Mouse (Mus musculus) limb, embryonic 14.5 days (tissue): Measurements from ENCODE around the gene Prickle1. TPM values are rescaled to one million over a fixed set of nuclear protein-coding genes. Genes with fewer than 3 reads are reported as not detected.

ENCODE experiments used
- ATAC-seq: fragments of 200-750 bp; cut with Nextera tagmentation; 2 replicates; pipeline ENCODE4 v1.8.0; 2017; ENCODE audit warnings: low read depth, moderate number of reproducible peaks, moderate TSS enrichment; ENCODE audit not compliant: low FRiP score
- DNase-seq: peaks from one replicate; pipeline ENCODE4 v3.0.0-alpha.2; 2015; ENCODE audit warnings: low spot score
- H3K27ac ChIP-seq: fragments of 300-500 bp; sonication (generic); replicated peaks from 2 replicates; pipeline ENCODE4 v1.5.1; 2014; ENCODE audit warnings: low read depth, mild to moderate bottlenecking, low read length, moderate library complexity, mixed read lengths
- H3K27me3 ChIP-seq: fragments of 300-500 bp; sonication (generic); 2 replicates; pipeline ENCODE4 v1.6.1; 2014; ENCODE audit warnings: low read length, mixed read lengths; ENCODE audit not compliant: control insufficient read depth, insufficient read depth
- H3K36me3 ChIP-seq: fragments of 300-500 bp; sonication (generic); 2 replicates; pipeline ENCODE4 v1.6.1; 2014; ENCODE audit warnings: mild to moderate bottlenecking, low read length, moderate library complexity, mixed read lengths; ENCODE audit not compliant: control insufficient read depth, insufficient read depth
- H3K4me1 ChIP-seq: fragments of 300-500 bp; sonication (generic); 2 replicates; pipeline ENCODE4 v1.6.1; 2014; ENCODE audit warnings: antibody characterized with exemption, low read length, mixed read lengths; ENCODE audit not compliant: control insufficient read depth, insufficient read depth
- H3K4me2 ChIP-seq: fragments of 300-500 bp; sonication (generic); replicated peaks from 2 replicates; pipeline ENCODE4 v1.6.1; 2014; ENCODE audit warnings: low read depth, mild to moderate bottlenecking, low read length, moderate library complexity; ENCODE audit not compliant: severe bottlenecking
- H3K4me3 ChIP-seq: fragments of 300-500 bp; sonication (generic); replicated peaks from 2 replicates; pipeline ENCODE4 v1.5.1; 2014; ENCODE audit warnings: low read length
- H3K9ac ChIP-seq: fragments of 300-500 bp; sonication (generic); 2 replicates; pipeline ENCODE4 v1.6.1; 2014; ENCODE audit warnings: mild to moderate bottlenecking, low read depth, low read length, moderate library complexity; ENCODE audit not compliant: severe bottlenecking
- H3K9me3 ChIP-seq: fragments of 300-500 bp; sonication (generic); 2 replicates; pipeline ENCODE4 v1.6.1; 2016; ENCODE audit warnings: low read length; ENCODE audit not compliant: control insufficient read depth
- POLR2A ChIP-seq: fragments of 200-500 bp; IDR thresholded peaks from 2 replicates; pipeline ENCODE4 v1.8.0; 2012; ENCODE audit warnings: inconsistent platforms, mild to moderate bottlenecking, moderate library complexity, borderline replicate concordance; ENCODE audit not compliant: insufficient read depth, insufficient read length; ENCODE audit errors: extremely low read depth
- WGBS: fragments of 180-500 bp; shearing (Covaris S2); extraction: QIAGEN DNeasy Blood & Tissue Kit; methylation state at CpG from one replicate; pipeline ENCODE4 v1.1.7; 2014; 5-methylcytosine and 5-hydroxymethylcytosine counted together
- polyA plus RNA-seq, 2 experiments: library from polyadenylated mRNA; depleted of rRNA in 1 of 2; stranded (reverse) in 1 of 2; unstranded in 1 of 2; fragments of >200 nt; fragmentation: Nextera tagmentation in 1 of 2; extraction: Ambion mirVana in 1 of 2; gene quantifications; 2 replicates each; pipeline versions ENCODE4 v1.2.1 to v1.2.3; 2012 to 2014

Gene Prickle1
- polyA plus RNA-seq, 2 experiments: 31.4 to 54.0 TPM

GRCm38 (mm10) chr15:93629201-93629600, 33.5 kb upstream of the Prickle1 start:
- Histone ChIP-seq H3K9me3 (no peaks in the 10 kb centered on the region), H3K9ac (no peak overlapping the region), H3K36me3 (no peaks in the 10 kb centered on the region), H3K4me1 (peaks cover 20% of the 10 kb centered on the region), H3K27ac (no peak overlapping the region), H3K4me2 (no peak overlapping the region), H3K27me3 (no peaks in the 10 kb centered on the region), H3K4me3 (no peak overlapping the region)
- ATAC-seq (no peak), DNase-seq (no peak)
- no peak for TF ChIP-seq POLR2A
- 87% methylated on average over 9 of the region's 9 CpGs for WGBS

GRCm38 (mm10) chr15:93627836-93628797, 32.4 kb upstream of the Prickle1 start:
- DNase-seq: no peak
- no peaks in the 10 kb centered on the region for H3K36me3 ChIP-seq
- no peak overlapping the region for H3K27ac ChIP-seq
- no peak overlapping the region for H3K4me2 ChIP-seq
- WGBS: 76% methylated on average over 21 of the region's 21 CpGs
- H3K9me3 ChIP-seq: no peaks in the 10 kb centered on the region
- H3K4me1 ChIP-seq: peaks cover 20% of the 10 kb centered on the region
- no peak for TF ChIP-seq POLR2A
- no peak overlapping the region for H3K4me3 ChIP-seq
- ATAC-seq: no peak
- no peak overlapping the region for H3K9ac ChIP-seq
- no peaks in the 10 kb centered on the region for H3K27me3 ChIP-seq

- peaks cover 7% of the 10 kb centered on the region; the same call in 1 of the 2 replicates for H3K9me3 ChIP-seq
- H3K27ac ChIP-seq: no peak overlapping the region
- H3K36me3 ChIP-seq: no peaks in the 10 kb centered on the region
- DNase-seq: no peak
- H3K9ac ChIP-seq: no peak overlapping the region
- H3K4me1 ChIP-seq: peaks cover 15% of the 10 kb centered on the region
- H3K4me2 ChIP-seq: no peak overlapping the region
- ATAC-seq: no peak
- WGBS: 41% methylated on average over 4 of the region's 4 CpGs
- H3K4me3 ChIP-seq: no peak overlapping the region
- H3K27me3 ChIP-seq: no peaks in the 10 kb centered on the region
- TF ChIP-seq POLR2A: no peak
Measured at GRCm38 (mm10) chr15:93619551-93619950, 23.9 kb upstream of the Prickle1 start.

- WGBS: 19% methylated on average over 6 of the region's 6 CpGs
- H3K4me2 ChIP-seq: peak overlapping the region; percentile 36
- DNase-seq: peak; percentile 87
- TF ChIP-seq POLR2A: no peak
- H3K27ac ChIP-seq: no peak overlapping the region
- ATAC-seq: peak; percentile 83
- no peak overlapping the region for H3K4me3 ChIP-seq
- H3K4me1 ChIP-seq: peaks cover 15% of the 10 kb centered on the region
- H3K27me3 ChIP-seq: no peaks in the 10 kb centered on the region
- H3K9ac ChIP-seq: no peak overlapping the region
- H3K36me3 ChIP-seq: no peaks in the 10 kb centered on the region
- H3K9me3 ChIP-seq: peaks cover 7% of the 10 kb centered on the region; the same call in 1 of the 2 replicates
Measured at GRCm38 (mm10) chr15:93618442-93619150, 22.9 kb upstream of the Prickle1 start.

GRCm38 (mm10) chr15:93616277-93616676, 20.6 kb upstream of the Prickle1 start:
- no peaks in the 10 kb centered on the region for H3K36me3 ChIP-seq
- TF ChIP-seq POLR2A: no peak
- ATAC-seq: no peak

More at GRCm38 (mm10) chr15:93616277-93616676, 20.6 kb upstream of the Prickle1 start:
- no peak for DNase-seq
- no peak overlapping the region for H3K27ac ChIP-seq
- no peak overlapping the region for H3K4me2 ChIP-seq
- H3K9me3 ChIP-seq: peaks cover 7% of the 10 kb centered on the region; the same call in 1 of the 2 replicates
- no peak overlapping the region for H3K9ac ChIP-seq
- H3K27me3 ChIP-seq: no peaks in the 10 kb centered on the region
- no peak overlapping the region for H3K4me3 ChIP-seq
- 92% methylated on average over 4 of the region's 4 CpGs for WGBS
- H3K4me1 ChIP-seq: peaks cover 17% of the 10 kb centered on the region
